Mouse (Mus musculus) liver, adult (tissue): ENCODE measurements around the gene Rasal1.

Experiments used
- GATA4 ChIP-seq: IDR thresholded peaks from 2 replicates; pipeline ENCODE4 v1.6.1; 2014; ENCODE audit warnings: mild to moderate bottlenecking, low read length; ENCODE audit not compliant: insufficient replicate concordance

The Rasal1 gene

GRCm38 (mm10) chr5:120673626-120674025 lies 25.0 kb downstream of the Rasal1 start:
- TF ChIP-seq GATA4 = no peak

- no peak for TF ChIP-seq GATA4
Observed at GRCm38 (mm10) chr5:120674229-120675145, 25.9 kb downstream of the Rasal1 start.

GRCm38 (mm10) chr5:120677516-120677915 lies 28.9 kb downstream of the Rasal1 start:
- no peak for TF ChIP-seq GATA4

GRCm38 (mm10) chr5:120679676-120680555 lies 31.3 kb downstream of the Rasal1 start:
- no peak for TF ChIP-seq GATA4

GRCm38 (mm10) chr5:120680918-120681317 lies 32.3 kb downstream of the Rasal1 start:
- no peak for TF ChIP-seq GATA4

GRCm38 (mm10) chr5:120682982-120683771 lies 34.6 kb downstream of the Rasal1 start:
- TF ChIP-seq GATA4 = no peak

GRCm38 (mm10) chr5:120685678-120686077 lies 37.1 kb downstream of the Rasal1 start:
- no peak for TF ChIP-seq GATA4

GRCm38 (mm10) chr5:120686749-120687483 lies 38.3 kb downstream of the Rasal1 start:
- no peak for TF ChIP-seq GATA4

GRCm38 (mm10) chr5:120687484-120687851 lies 38.9 kb downstream of the Rasal1 start:
- TF ChIP-seq GATA4 = no peak

GRCm38 (mm10) chr5:120687897-120688296 lies 39.3 kb downstream of the Rasal1 start:
- TF ChIP-seq GATA4 = no peak

- TF ChIP-seq GATA4 = no peak
Observed at GRCm38 (mm10) chr5:120688434-120688833, 39.8 kb downstream of the Rasal1 start.

GRCm38 (mm10) chr5:120690417-120690816 lies 41.8 kb downstream of the Rasal1 start:
- no peak for TF ChIP-seq GATA4

- TF ChIP-seq GATA4 = no peak
Observed at GRCm38 (mm10) chr5:120692034-120692433, 43.4 kb downstream of the Rasal1 start.

GRCm38 (mm10) chr5:120693931-120694694 lies 45.5 kb downstream of the Rasal1 start:
- no peak for TF ChIP-seq GATA4
